Mouse (Mus musculus): ENCODE measurements at regions not wholly inside any gene's neighbourhood (a gene's known extent, or its start where the extent isn't known, plus 50 kb on each side); places are given as distances from the start of the nearest gene placed in this dataset.

DNA sequence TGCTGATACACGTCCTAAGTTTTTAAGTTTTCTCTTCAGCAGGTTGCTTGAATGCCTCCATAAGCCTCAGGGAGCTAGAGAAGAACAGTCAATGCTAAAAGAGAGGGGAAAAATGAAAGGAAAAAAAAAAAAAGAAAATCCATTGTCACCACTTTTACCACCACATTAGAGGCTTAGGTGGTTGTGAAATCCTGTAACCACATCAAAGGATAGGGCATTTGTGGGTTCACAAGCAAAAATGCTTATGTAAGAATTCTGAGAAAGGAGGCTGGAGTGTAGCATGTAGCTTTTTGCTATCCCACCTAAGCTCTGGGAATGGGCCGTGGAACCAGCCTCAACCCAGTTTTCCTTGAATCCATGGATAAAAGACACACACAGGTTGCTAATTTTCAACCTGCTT is 69.5 kb upstream of the Aoah start:
- H3K9me3 ChIP-seq (replicated peaks; ENCODE audit: low read length): no peaks in the 10 kb centered on the region
- in situ Hi-C loops (cut with MboI; ENCODE audit: low pct_ligation_motif_present, low pct_unique_long_range_greater_than_20kb, low sequenced_read_pairs) (no loop called here), dilution Hi-C loops (cut with MboI; ENCODE audit: extremely low pct_ligation_motif_present, extremely low pct_unique_long_range_greater_than_20kb, low sequenced_read_pairs) (no loop called here)
- no peak overlapping the region for H3K4me2 ChIP-seq (ENCODE audit: insufficient read depth, low read depth, poor library complexity, severe bottlenecking)
- H3K27me3 ChIP-seq (replicated peaks): no peaks in the 10 kb centered on the region
- H3K4me3 ChIP-seq (replicated peaks in 1 of 3; ENCODE audit: low read depth in 2 of 3, low read length in 2 of 3, poor library complexity in 1 of 3): no peak overlapping the region
- DNase-seq (ENCODE audit: extremely low read depth): no peak
- H3K36me3 ChIP-seq (replicated peaks in 1 of 2; ENCODE audit: control insufficient read depth in 1 of 2, insufficient read depth in 1 of 2, low read length in 1 of 2): no peaks in the 10 kb centered on the region
- H3K27ac ChIP-seq (ENCODE audit: insufficient read depth, low read depth): no peak overlapping the region
- no peak overlapping the region for H3K9ac ChIP-seq (ENCODE audit: insufficient read depth, low read depth)
- H3K4me1 ChIP-seq (ENCODE audit: control insufficient read depth in 1 of 2, insufficient read depth in 2 of 2): 0 out of 4 replicates have a peak, but pooled peaks cover 0 to 4% of the 10 kb centered on the region in 2 experiments
- no peaks in the 10 kb centered on the region for H3K79me2 ChIP-seq (replicated peaks; ENCODE audit: control insufficient read depth, extremely low read depth, insufficient read depth, poor library complexity, severe bottlenecking)
- TF ChIP-seq RCOR1 (conservative IDR thresholded peaks at IDR 0.05; ENCODE audit: low read depth, low read length): no peak
- no peak for TF ChIP-seq KAT2A (IDR thresholded peaks at IDR 0.05; ENCODE audit: insufficient replicate concordance, low read length)
- TF ChIP-seq EP300 (IDR thresholded peaks at IDR 0.05; ENCODE audit: low read length): no peak
- no peak for TF ChIP-seq MAFK (IDR thresholded peaks at IDR 0.05; ENCODE audit: insufficient replicate concordance, low read length)
- TF ChIP-seq SIN3A (IDR thresholded peaks at IDR 0.05; ENCODE audit: low read length): no peak
- no peak for TF ChIP-seq POLR2AphosphoS2 (IDR thresholded peaks at IDR 0.05; ENCODE audit: low read depth, low read length)

DNA sequence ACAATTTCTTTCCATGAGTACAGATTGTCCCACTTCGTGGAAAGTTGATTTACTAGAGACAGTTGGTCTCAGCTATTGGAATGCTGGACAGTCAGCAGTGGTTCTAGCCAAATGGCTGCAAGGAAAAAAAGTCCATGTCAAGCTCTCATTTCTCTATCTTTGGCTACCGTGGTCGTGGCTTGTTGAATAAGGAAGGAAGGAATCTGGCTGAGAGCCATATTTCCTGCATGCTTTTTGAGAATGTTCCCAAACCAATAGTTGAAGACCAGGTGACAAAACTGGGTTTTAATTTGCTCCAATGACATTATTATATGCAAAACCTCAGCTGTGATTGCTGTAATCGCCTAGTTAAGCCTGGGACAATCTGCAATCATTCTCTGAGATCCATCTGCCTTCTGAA is 68.4 kb upstream of the Aoah start:
- dilution Hi-C loops (cut with MboI; ENCODE audit: extremely low pct_ligation_motif_present, extremely low pct_unique_long_range_greater_than_20kb, low sequenced_read_pairs): no loop called here

GRCm38 (mm10) chr13:20728064-20728463 is 65.8 kb upstream of the Aoah start:
- TF ChIP-seq CHD2 (IDR thresholded peaks at IDR 0.05; ENCODE audit: low read length) (no peak), NELFE (IDR thresholded peaks at IDR 0.05; ENCODE audit: low read depth, low read length) (no peak), TBP (conservative IDR thresholded peaks at IDR 0.05; ENCODE audit: low read depth, low read length) (no peak), POLR2AphosphoS2 (IDR thresholded peaks at IDR 0.05; ENCODE audit: low read depth, low read length) (no peak), RCOR1 (conservative IDR thresholded peaks at IDR 0.05; ENCODE audit: low read depth, low read length) (no peak), UBTF (IDR thresholded peaks at IDR 0.05; ENCODE audit: low read depth, low read length) (no peak), ZMIZ1 (IDR thresholded peaks at IDR 0.05; ENCODE audit: low read depth, low read length) (no peak), MAZ (IDR thresholded peaks at IDR 0.05; ENCODE audit: low read depth, low read length) (no peak), HCFC1 (IDR thresholded peaks at IDR 0.05; ENCODE audit: low read depth, low read length) (no peak), KAT2A (IDR thresholded peaks at IDR 0.05; ENCODE audit: insufficient replicate concordance, low read length) (no peak), ELF1 (IDR thresholded peaks at IDR 0.05; ENCODE audit: low read depth, low read length) (no peak)
- H3K4me1 ChIP-seq (ENCODE audit: control insufficient read depth in 1 of 2, insufficient read depth in 2 of 2): 0 out of 4 replicates have a peak, but pooled peaks cover 0 to 4% of the 10 kb centered on the region in 2 experiments
- no peak overlapping the region for H3K4me3 ChIP-seq (replicated peaks in 1 of 3; ENCODE audit: low read depth in 2 of 3, low read length in 2 of 3, poor library complexity in 1 of 3)
- H3K4me2 ChIP-seq (ENCODE audit: insufficient read depth, low read depth, poor library complexity, severe bottlenecking): no peak overlapping the region
- no peak overlapping the region for H3K27ac ChIP-seq (ENCODE audit: insufficient read depth, low read depth)
- H3K79me2 ChIP-seq (replicated peaks; ENCODE audit: control insufficient read depth, extremely low read depth, insufficient read depth, poor library complexity, severe bottlenecking): no peaks in the 10 kb centered on the region
- no peaks in the 10 kb centered on the region for H3K27me3 ChIP-seq (replicated peaks)
- H3K36me3 ChIP-seq (replicated peaks in 1 of 2; ENCODE audit: control insufficient read depth in 1 of 2, insufficient read depth in 1 of 2, low read length in 1 of 2): no peaks in the 10 kb centered on the region
- no peaks in the 10 kb centered on the region for H3K9me3 ChIP-seq (replicated peaks; ENCODE audit: low read length)
- in situ Hi-C loops (cut with MboI; ENCODE audit: low pct_ligation_motif_present, low pct_unique_long_range_greater_than_20kb, low sequenced_read_pairs) (no loop called here), dilution Hi-C loops (cut with MboI; ENCODE audit: extremely low pct_ligation_motif_present, extremely low pct_unique_long_range_greater_than_20kb, low sequenced_read_pairs) (no loop called here)
- no peak overlapping the region for H3K9ac ChIP-seq (ENCODE audit: insufficient read depth, low read depth)
- DNase-seq (ENCODE audit: extremely low read depth): peak; percentile 4

More for the DNA sequence above, 68.4 kb upstream of the Aoah start:
- no peak overlapping the region for H3K27ac ChIP-seq (ENCODE audit: insufficient read depth, low read depth)
- no peaks in the 10 kb centered on the region for H3K9me3 ChIP-seq (replicated peaks; ENCODE audit: low read length)
- in situ Hi-C loops (cut with MboI; ENCODE audit: low pct_ligation_motif_present, low pct_unique_long_range_greater_than_20kb, low sequenced_read_pairs): no loop called here
- no peaks in the 10 kb centered on the region for H3K79me2 ChIP-seq (replicated peaks; ENCODE audit: control insufficient read depth, extremely low read depth, insufficient read depth, poor library complexity, severe bottlenecking)
- no peak overlapping the region for H3K4me2 ChIP-seq (ENCODE audit: insufficient read depth, low read depth, poor library complexity, severe bottlenecking)
- 0 out of 4 replicates have a peak, but pooled peaks cover 0 to 4% of the 10 kb centered on the region in 2 experiments for H3K4me1 ChIP-seq (ENCODE audit: control insufficient read depth in 1 of 2, insufficient read depth in 2 of 2)
- H3K4me3 ChIP-seq (replicated peaks in 1 of 3; ENCODE audit: low read depth in 2 of 3, low read length in 2 of 3, poor library complexity in 1 of 3): no peak overlapping the region
- no peak for TF ChIP-seq GABPA (IDR thresholded peaks at IDR 0.05; ENCODE audit: insufficient replicate concordance, low read depth, low read length)
- no peak for TF ChIP-seq CHD2 (IDR thresholded peaks at IDR 0.05; ENCODE audit: low read length)
- no peak for TF ChIP-seq IRF4 (IDR thresholded peaks at IDR 0.05; ENCODE audit: low read depth, low read length)
- TF ChIP-seq ZMIZ1 (IDR thresholded peaks at IDR 0.05; ENCODE audit: low read depth, low read length): no peak
- TF ChIP-seq RAD21 (IDR thresholded peaks at IDR 0.05; ENCODE audit: low read depth, low read length): no peak
- no peak for TF ChIP-seq MYC (IDR thresholded peaks at IDR 0.05; ENCODE audit: low read depth, low read length)
- H3K36me3 ChIP-seq (replicated peaks in 1 of 2; ENCODE audit: control insufficient read depth in 1 of 2, insufficient read depth in 1 of 2, low read length in 1 of 2): no peaks in the 10 kb centered on the region
- no peak overlapping the region for H3K9ac ChIP-seq (ENCODE audit: insufficient read depth, low read depth)
- no peaks in the 10 kb centered on the region for H3K27me3 ChIP-seq (replicated peaks)
- no peak for DNase-seq (ENCODE audit: extremely low read depth)

All from CH12.LX (cell line).